Mouse (Mus musculus) lung, embryonic 16.5 days (tissue): Measurements from ENCODE around the gene Stra6. TPM values are rescaled to one million over a fixed set of nuclear protein-coding genes. Genes with fewer than 3 reads are reported as not detected.

ENCODE experiments used
- ATAC-seq: fragments of 200-750 bp; cut with Nextera tagmentation; 2 replicates; pipeline ENCODE4 v1.8.0; 2017; ENCODE audit warnings: low read depth, mild to moderate bottlenecking, moderate library complexity
- H3K27ac ChIP-seq: fragments of 300-500 bp; sonication (generic); 2 replicates; pipeline ENCODE4 v1.5.1; 2014; ENCODE audit warnings: mild to moderate bottlenecking, control low read depth, low read length
- H3K27me3 ChIP-seq: fragments of 300-500 bp; sonication (generic); 2 replicates; pipeline ENCODE4 v1.6.1; 2014; ENCODE audit warnings: low read depth, low read length, mixed read lengths; ENCODE audit not compliant: control insufficient read depth, insufficient read depth
- H3K36me3 ChIP-seq: fragments of 300-500 bp; sonication (generic); 2 replicates; pipeline ENCODE4 v1.6.1; 2014; ENCODE audit warnings: low read length; ENCODE audit not compliant: control insufficient read depth, insufficient read depth
- H3K4me1 ChIP-seq: fragments of 300-500 bp; sonication (generic); replicated peaks from 2 replicates; pipeline ENCODE4 v1.6.1; 2014; ENCODE audit warnings: low read length, mixed read lengths; ENCODE audit not compliant: control insufficient read depth, insufficient read depth
- H3K4me2 ChIP-seq: fragments of 300-500 bp; sonication (generic); 2 replicates; pipeline ENCODE4 v1.6.1; 2014; ENCODE audit warnings: low read depth, low read length, control low read depth
- H3K4me3 ChIP-seq: fragments of 300-500 bp; sonication (generic); 2 replicates; pipeline ENCODE4 v1.5.1; 2014; ENCODE audit warnings: mild to moderate bottlenecking, low read length, control low read depth
- H3K9ac ChIP-seq: fragments of 300-500 bp; sonication (generic); 2 replicates; pipeline ENCODE4 v1.6.1; 2014; ENCODE audit warnings: low read length, control low read depth
- H3K9me3 ChIP-seq: fragments of 300-500 bp; sonication (generic); 2 replicates; pipeline ENCODE4 v1.6.1; 2016; ENCODE audit warnings: low read length; ENCODE audit not compliant: control insufficient read depth
- WGBS: fragments of 180-500 bp; shearing (Covaris S2); extraction: QIAGEN DNeasy Blood & Tissue Kit; methylation state at CpG from one replicate; pipeline ENCODE4 v1.1.7; 2014; 5-methylcytosine and 5-hydroxymethylcytosine counted together
- polyA plus RNA-seq: library from polyadenylated mRNA; unstranded; fragments of >200 nt; fragmentation: Nextera tagmentation; extraction: Ambion mirVana; gene quantifications from 2 replicates; pipeline ENCODE4 v1.2.1, GENCODE M21; 2015

The Stra6 gene
- polyA plus RNA-seq, 1 experiment from 2014 or later: 1.0 TPM

- Histone ChIP-seq H3K9me3 (no peaks in the 10 kb centered on the region), H3K27ac (no peak overlapping the region), H3K4me2 (no peak overlapping the region), H3K27me3 (no peaks in the 10 kb centered on the region; the same call in 1 of the 2 replicates), H3K4me1 (peaks cover 4% of the 10 kb centered on the region; the same call in 1 of the 2 replicates), H3K9ac (no peak overlapping the region), H3K4me3 (no peak overlapping the region), H3K36me3 (no peaks in the 10 kb centered on the region)
- WGBS: 60% methylated on average over 5 of the region's 5 CpGs
- no peak for ATAC-seq
Measured at GRCm38 (mm10) chr9:58099836-58100565, 36.4 kb downstream of the Stra6 start.

DNA sequence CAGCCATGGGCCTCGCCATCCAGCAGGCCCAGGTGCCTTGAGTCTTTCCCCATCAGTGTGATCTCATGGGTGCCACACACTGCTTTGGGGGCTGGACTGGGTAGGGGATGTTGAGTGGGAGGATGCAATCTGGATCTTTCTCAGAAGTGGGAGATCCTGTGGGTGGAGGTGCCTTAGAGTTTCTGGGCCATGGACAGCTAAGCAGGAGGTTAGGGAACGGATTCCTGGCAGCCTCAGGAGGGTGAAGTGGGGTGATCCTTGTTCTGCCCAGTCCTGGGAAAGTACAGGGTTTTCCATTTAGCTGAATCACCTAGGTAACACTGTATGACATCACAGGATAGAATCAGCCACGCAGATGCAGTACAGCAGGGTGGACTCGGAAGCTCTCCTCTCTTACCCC lies 38.4 kb downstream of the Stra6 start:
- Histone ChIP-seq H3K4me3 (no peak overlapping the region), H3K36me3 (no peaks in the 10 kb centered on the region), H3K4me1 (no peaks in the 10 kb centered on the region), H3K4me2 (no peak overlapping the region), H3K27ac (no peak overlapping the region), H3K9ac (no peak overlapping the region), H3K27me3 (no peaks in the 10 kb centered on the region; the same call in 1 of the 2 replicates), H3K9me3 (no peaks in the 10 kb centered on the region)
- ATAC-seq: no peak
- WGBS: 61% methylated on average over 4 of the region's 4 CpGs

- 45% methylated on average over 6 of the region's 6 CpGs for WGBS
- Histone ChIP-seq H3K27me3 (no peaks in the 10 kb centered on the region; the same call in 1 of the 2 replicates), H3K9ac (no peak overlapping the region), H3K4me3 (no peak overlapping the region), H3K4me2 (no peak overlapping the region), H3K36me3 (no peaks in the 10 kb centered on the region), H3K4me1 (no peaks in the 10 kb centered on the region), H3K9me3 (no peaks in the 10 kb centered on the region), H3K27ac (no peak overlapping the region)
- no peak for ATAC-seq
Measured at GRCm38 (mm10) chr9:58103647-58104046, 40.1 kb downstream of the Stra6 start.

- Histone ChIP-seq H3K4me3 (no peak overlapping the region), H3K27ac (no peak overlapping the region), H3K9me3 (no peaks in the 10 kb centered on the region), H3K9ac (no peak overlapping the region), H3K27me3 (no peaks in the 10 kb centered on the region; the same call in 1 of the 2 replicates), H3K4me1 (no peaks in the 10 kb centered on the region), H3K4me2 (no peak overlapping the region), H3K36me3 (no peaks in the 10 kb centered on the region)
- 36% methylated on average over 15 of the region's 15 CpGs for WGBS
- no peak for ATAC-seq
Measured at GRCm38 (mm10) chr9:58105595-58106169, 42.1 kb downstream of the Stra6 start.

- Histone ChIP-seq H3K9me3 (no peaks in the 10 kb centered on the region), H3K27me3 (no peaks in the 10 kb centered on the region), H3K9ac (no peak overlapping the region), H3K27ac (no peak overlapping the region), H3K4me2 (no peak overlapping the region), H3K36me3 (no peaks in the 10 kb centered on the region), H3K4me1 (peaks cover 2% of the 10 kb centered on the region; the same call in 1 of the 2 replicates), H3K4me3 (no peak overlapping the region)
- WGBS: 52% methylated on average over 5 of the region's 5 CpGs
- no peak for ATAC-seq
Measured at GRCm38 (mm10) chr9:58107494-58107893, 43.9 kb downstream of the Stra6 start.

- Histone ChIP-seq H3K9ac (no peak overlapping the region), H3K27ac (no peak overlapping the region)
Measured at GRCm38 (mm10) chr9:58110787-58111186, 47.2 kb downstream of the Stra6 start.

DNA sequence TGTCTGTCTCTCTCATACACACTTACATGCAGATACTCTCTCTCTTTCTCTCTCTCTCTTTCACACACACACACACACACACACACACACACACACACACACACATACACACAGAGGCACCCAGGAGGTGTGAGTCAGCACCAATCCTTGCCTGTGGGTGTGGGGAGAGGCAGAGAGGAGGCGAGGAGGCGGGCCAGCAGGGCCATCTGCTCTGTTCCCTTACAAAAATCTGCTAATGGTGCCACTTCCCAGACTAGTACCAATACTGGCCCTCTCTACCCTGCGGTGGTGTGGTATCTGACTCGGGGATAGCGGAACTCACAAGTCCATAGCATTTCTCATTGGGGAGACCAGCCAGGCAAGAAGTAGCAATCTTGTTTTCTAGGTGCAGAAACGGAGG lies 47.8 kb downstream of the Stra6 start:
- Histone ChIP-seq H3K9ac (no peak overlapping the region), H3K4me3 (no peak overlapping the region), H3K27ac (no peak overlapping the region), H3K4me1 (peaks cover 10% of the 10 kb centered on the region), H3K4me2 (no peak overlapping the region), H3K27me3 (no peaks in the 10 kb centered on the region; the same call in 1 of the 2 replicates), H3K36me3 (no peaks in the 10 kb centered on the region), H3K9me3 (no peaks in the 10 kb centered on the region)
- 59% methylated on average over 6 of the region's 6 CpGs for whole genome bisulfite sequencing
- no peak for ATAC-seq

More at GRCm38 (mm10) chr9:58110787-58111186, 47.2 kb downstream of the Stra6 start:
- H3K4me1 ChIP-seq: peaks cover 10% of the 10 kb centered on the region
- WGBS: 56% methylated on average over 5 of the region's 5 CpGs
- no peaks in the 10 kb centered on the region; the same call in 1 of the 2 replicates for H3K27me3 ChIP-seq
- no peak for ATAC-seq
- no peaks in the 10 kb centered on the region for H3K9me3 ChIP-seq
- no peak overlapping the region for H3K4me3 ChIP-seq
- no peak overlapping the region for H3K4me2 ChIP-seq
- H3K36me3 ChIP-seq: no peaks in the 10 kb centered on the region

- Histone ChIP-seq H3K4me1 (peaks cover 10% of the 10 kb centered on the region), H3K36me3 (no peaks in the 10 kb centered on the region), H3K9me3 (no peaks in the 10 kb centered on the region), H3K9ac (no peak overlapping the region), H3K4me3 (no peak overlapping the region), H3K27me3 (no peaks in the 10 kb centered on the region; the same call in 1 of the 2 replicates), H3K4me2 (no peak overlapping the region), H3K27ac (0 out of 2 replicates have a peak overlapping the region, but pooled peaks have one; percentile 25)
- peak; percentile 48; the same call in 1 of the 2 replicates for ATAC-seq
- WGBS: 20% methylated on average over 6 of the region's 6 CpGs
Measured at GRCm38 (mm10) chr9:58112321-58112751, 48.7 kb downstream of the Stra6 start.

DNA sequence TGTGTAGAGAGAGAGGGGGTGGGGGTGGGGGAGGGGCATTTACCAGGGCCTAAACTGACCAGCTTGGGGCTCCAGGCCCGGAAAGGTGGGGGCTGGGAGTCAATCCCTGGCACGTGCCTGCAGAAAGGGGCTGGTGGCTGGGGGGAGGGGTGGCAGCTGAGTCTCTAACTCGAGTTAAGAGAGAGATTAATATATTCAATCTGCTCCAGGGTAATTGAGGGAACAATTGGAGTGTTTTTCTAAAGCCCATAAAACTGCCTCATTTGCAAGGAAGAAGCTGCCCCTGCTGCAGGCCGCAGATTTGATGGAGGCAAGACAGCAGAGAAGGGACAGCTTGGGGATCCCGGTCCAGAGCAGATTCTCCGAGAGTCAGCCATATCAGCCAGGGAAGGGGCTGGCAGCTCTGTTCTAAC lies 49.3 kb downstream of the Stra6 start:
- 12% methylated on average over 6 of the region's 6 CpGs for WGBS
- ATAC-seq: 0 out of 2 replicates have a peak, but pooled peaks have one; percentile 27
- Histone ChIP-seq H3K27me3 (no peaks in the 10 kb centered on the region; the same call in 1 of the 2 replicates), H3K36me3 (no peaks in the 10 kb centered on the region), H3K4me1 (peaks cover 10% of the 10 kb centered on the region), H3K4me3 (no peak overlapping the region), H3K4me2 (peak overlapping the region; percentile 45; the same call in 1 of the 2 replicates), H3K9me3 (no peaks in the 10 kb centered on the region), H3K9ac (no peak overlapping the region), H3K27ac (no peak overlapping the region; the same call in 1 of the 2 replicates)
